Mouse (Mus musculus) ES-E14 (cell line): ENCODE measurements at regions not wholly inside any gene's neighbourhood (a gene's known extent, or its start where the extent isn't known, plus 50 kb on each side); places are given as distances from the start of the nearest gene placed in this dataset.

Source experiments
- DNase-seq: peaks from one replicate; pipeline ENCODE4 v3.0.0-alpha.2; 2013; ENCODE audit warnings: low read depth, low spot score
- H3K27ac ChIP-seq: 2 replicates; pipeline ENCODE4 v1.5.1; 2012; ENCODE audit warnings: low read depth, mild to moderate bottlenecking, low read length, moderate library complexity, mixed read lengths; ENCODE audit not compliant: poor library complexity, insufficient read depth, severe bottlenecking
- H3K36me3 ChIP-seq: 2 replicates; pipeline ENCODE4 v1.6.1; 2012; ENCODE audit warnings: mild to moderate bottlenecking, low read length, moderate library complexity, mixed read lengths; ENCODE audit not compliant: control insufficient read depth, poor library complexity, insufficient read depth, severe bottlenecking
- H3K4me1 ChIP-seq, 2 experiments: fragments of 150-350 bp in 1 of 2; sonication (generic) in 1 of 2; 2 replicates each; pipeline ENCODE4 v1.6.1; 2012; ENCODE audit warnings: low read length in 2 of 2, mild to moderate bottlenecking in 1 of 2, mixed read lengths in 1 of 2; ENCODE audit not compliant: control insufficient read depth in 2 of 2, insufficient read depth in 2 of 2, poor library complexity in 1 of 2
- H3K4me3 ChIP-seq, 2 experiments: fragments of 150-350 bp in 1 of 2; sonication (generic) in 1 of 2; 2 replicates each; pipeline ENCODE4 v1.5.1; 2012; ENCODE audit warnings: low read length in 2 of 2, low read depth in 1 of 2, mild to moderate bottlenecking in 1 of 2, mixed read lengths in 1 of 2; ENCODE audit not compliant: insufficient read depth in 1 of 2, poor library complexity in 1 of 2, severe bottlenecking in 1 of 2
- H3K9ac ChIP-seq: 2 replicates; pipeline ENCODE4 v1.6.1; 2012; ENCODE audit warnings: low read depth, mild to moderate bottlenecking, low read length, mixed read lengths; ENCODE audit not compliant: poor library complexity, insufficient read depth, severe bottlenecking
- H3K9me3 ChIP-seq: fragments of 150-350 bp; sonication (generic); 2 replicates; pipeline ENCODE4 v1.6.1; 2012; ENCODE audit warnings: low read depth, mild to moderate bottlenecking, low read length; ENCODE audit not compliant: control insufficient read depth, insufficient read depth
- CHD2 ChIP-seq: IDR thresholded peaks from 2 replicates; pipeline ENCODE4 v1.6.1; 2014; ENCODE audit warnings: mild to moderate bottlenecking, low read depth, low read length, inconsistent platforms
- HCFC1 ChIP-seq: IDR thresholded peaks from 2 replicates; pipeline ENCODE4 v1.6.1; 2012; ENCODE audit warnings: low read length, inconsistent platforms, borderline replicate concordance; ENCODE audit not compliant: insufficient read depth
- MAFK ChIP-seq: IDR thresholded peaks from 2 replicates; pipeline ENCODE4 v1.6.1; 2014; ENCODE audit warnings: mild to moderate bottlenecking, low read depth, low read length, inconsistent platforms; ENCODE audit not compliant: insufficient read depth
- ZC3H11A ChIP-seq: IDR thresholded peaks from 2 replicates; pipeline ENCODE4 v1.6.1; 2012; ENCODE audit warnings: low read depth, mild to moderate bottlenecking, inconsistent platforms, low read length, borderline replicate concordance
- ZNF384 ChIP-seq: IDR thresholded peaks from 2 replicates; pipeline ENCODE4 v1.6.1; 2012; ENCODE audit warnings: low read depth, low read length, inconsistent platforms
- in situ Hi-C, 2 experiments: fragments of 600-800 bp; cut with MboI; formaldehyde crosslinking; loops; one replicate each; pipeline ENCODE4 v1.15.1; 2025; ENCODE audit warnings: low sequenced_read_pairs in 2 of 2, inconsistent platforms in 1 of 2; ENCODE audit not compliant: unreplicated experiment in 2 of 2

DNA sequence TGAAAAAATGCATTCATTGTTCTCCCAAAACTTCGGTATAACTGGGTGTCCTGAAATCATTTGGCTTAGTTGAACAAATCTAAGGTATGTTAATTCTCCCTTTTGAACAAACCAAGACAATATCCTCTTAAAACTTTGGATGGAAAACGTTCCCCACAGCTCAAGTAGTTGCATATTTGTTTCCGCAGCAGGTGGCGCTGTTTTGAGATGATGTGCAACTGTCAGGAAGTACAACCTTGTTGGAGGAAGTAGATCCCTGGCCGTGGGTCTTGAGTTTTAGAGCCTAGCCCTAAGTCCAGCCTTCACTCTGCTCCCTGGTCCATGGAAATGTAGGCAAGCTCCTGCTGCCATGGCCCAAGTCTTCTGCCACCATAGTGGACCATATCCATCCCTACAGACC, 252.5 kb downstream of the Pdcd6ip start:
- no peak for DNase-seq
- no peaks in the 10 kb centered on the region for H3K36me3 ChIP-seq
- in situ Hi-C loops, result no loop called here
- no peaks in the 10 kb centered on the region for H3K9me3 ChIP-seq
- H3K4me3 ChIP-seq, result no peak overlapping the region
- H3K4me1 ChIP-seq, result peaks cover 0 to 29% of the 10 kb centered on the region in 2 experiments; a peak in 3 of 4 replicates
- no peak overlapping the region for H3K27ac ChIP-seq
- no peak overlapping the region for H3K9ac ChIP-seq
- no peak for TF ChIP-seq ZNF384
- no peak for TF ChIP-seq MAFK
- no peak for TF ChIP-seq HCFC1
- TF ChIP-seq CHD2, result no peak
- no peak for TF ChIP-seq ZC3H11A

DNA sequence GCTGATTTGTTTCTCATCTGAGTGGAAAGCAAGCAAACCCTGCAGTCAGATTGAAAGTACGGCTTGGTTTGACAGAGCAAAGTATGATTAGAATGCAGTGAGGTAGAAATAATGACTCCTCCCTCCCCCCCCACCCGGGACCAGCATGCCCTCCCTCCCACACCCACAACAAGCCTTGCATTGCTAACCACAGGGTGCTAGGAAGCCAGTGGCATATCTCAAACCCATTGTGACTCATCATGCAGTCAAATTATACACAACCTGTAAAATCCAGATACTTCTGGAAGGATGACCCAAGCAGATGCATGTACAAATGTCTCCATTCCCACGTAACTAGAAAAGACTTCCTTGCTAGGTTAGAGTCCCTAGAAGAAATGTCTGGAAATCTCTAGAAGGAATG, 254.8 kb downstream of the Pdcd6ip start:
- in situ Hi-C loops, result no loop called here
- Histone ChIP-seq H3K36me3 (no peaks in the 10 kb centered on the region), H3K27ac (no peak overlapping the region), H3K4me1 (peaks cover 0 to 24% of the 10 kb centered on the region in 2 experiments; a peak in 3 of 4 replicates), H3K4me3 (no peak overlapping the region), H3K9ac (no peak overlapping the region), H3K9me3 (no peaks in the 10 kb centered on the region)
- TF ChIP-seq ZNF384 (no peak), ZC3H11A (no peak), HCFC1 (no peak), CHD2 (no peak), MAFK (no peak)
- DNase-seq, result no peak

DNA sequence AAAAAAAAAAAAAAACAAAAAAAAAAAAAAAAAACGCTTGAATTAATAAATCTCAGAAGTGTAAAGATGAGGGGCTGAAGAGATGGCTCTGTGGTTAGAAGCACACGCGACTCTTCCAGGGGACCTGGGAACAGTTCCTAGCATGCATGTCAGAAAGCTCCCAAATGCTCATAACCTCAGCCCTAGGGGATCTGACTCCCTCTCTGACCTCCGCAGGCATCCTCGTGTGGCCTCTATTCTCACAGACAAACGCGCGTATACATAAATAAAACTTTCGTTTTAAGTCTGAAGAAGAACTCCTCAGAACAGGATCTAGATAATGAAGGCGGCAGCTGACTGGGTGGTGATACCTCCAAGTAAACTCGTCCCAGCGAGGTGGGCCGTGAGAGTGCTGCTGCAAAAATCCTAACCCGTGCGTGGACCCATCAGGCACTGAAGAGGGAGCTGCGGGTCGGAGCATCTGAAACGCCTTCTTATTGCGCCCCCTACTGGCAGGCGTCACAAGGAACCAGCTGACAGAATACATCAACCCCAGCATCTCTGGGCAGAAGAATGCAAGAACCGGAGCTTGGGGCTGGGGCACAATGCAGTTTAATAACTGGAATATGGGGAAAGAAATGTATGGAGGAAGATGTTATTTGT, 266.2 kb downstream of the Pdcd6ip start:
- peak; percentile 88 for DNase-seq
- Histone ChIP-seq H3K4me3 (peak overlapping the region; percentile 6 to 54; a peak in 2 of 4 replicates), H3K36me3 (no peaks in the 10 kb centered on the region), H3K9ac (no peak overlapping the region; the same call in 1 of the 2 replicates), H3K9me3 (no peaks in the 10 kb centered on the region), H3K27ac (no peak overlapping the region), H3K4me1 (peaks cover 0 to 2% of the 10 kb centered on the region in 2 experiments; a peak in 1 of 4 replicates)
- in situ Hi-C loops, result no loop called here
- TF ChIP-seq ZNF384, result peak; percentile 69; the same call in 1 of the 2 replicates
- TF ChIP-seq HCFC1, result no peak
- TF ChIP-seq CHD2, result no peak
- peak; percentile 29; the same call in 1 of the 2 replicates for TF ChIP-seq ZC3H11A
- TF ChIP-seq MAFK, result no peak

DNA sequence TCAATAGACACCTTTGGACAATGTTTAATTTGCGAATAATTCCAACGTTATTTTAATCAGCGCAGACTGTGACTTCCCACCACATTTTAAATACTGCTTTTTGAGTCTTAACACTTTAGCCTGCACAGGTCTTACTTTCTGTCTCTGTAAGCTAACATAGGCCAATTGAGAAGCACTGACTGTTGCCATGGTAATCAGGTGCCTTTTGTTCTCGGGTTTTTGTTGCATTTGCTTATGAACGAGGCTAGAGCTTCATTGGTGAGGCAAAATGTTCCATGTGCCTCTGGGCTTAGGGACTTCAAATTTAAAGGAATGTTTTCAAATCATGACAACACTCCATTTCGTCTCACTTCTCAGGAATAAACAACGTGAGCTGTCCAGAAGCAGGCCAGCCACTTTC, 269.7 kb downstream of the Pdcd6ip start:
- H3K4me1 ChIP-seq, result peaks cover 0 to 2% of the 10 kb centered on the region in 2 experiments; a peak in 1 of 4 replicates
- TF ChIP-seq ZNF384 (no peak), CHD2 (no peak), MAFK (no peak), ZC3H11A (no peak), HCFC1 (no peak)
- no peaks in the 10 kb centered on the region for H3K36me3 ChIP-seq
- no peak overlapping the region for H3K27ac ChIP-seq
- no peaks in the 10 kb centered on the region for H3K9me3 ChIP-seq
- DNase-seq, result no peak
- no peak overlapping the region for H3K9ac ChIP-seq
- H3K4me3 ChIP-seq, result no peak overlapping the region
- in situ Hi-C loops, result loop anchor here in 1 of 2 experiments (10.0 kb wide), 1 partner anchor 196 kb away; no protein-coding TSS in a partner anchor
